In genomic region chr6:116154854-116155624, GRCm38 (mm10) we compare ENCODE assay signal across 13 mouse cellular contexts. TPM values are rescaled to one million over a fixed set of nuclear protein-coding genes. Genes with fewer than 3 reads are reported as not detected.
DNase-seq lines count a peak whose midpoint lies in the region; ATAC-seq lines count a peak whose summit lies in the region.
"Had no signal": no experiment of that assay in that cellular context is flagged by ENCODE, and none has a peak within 500 bp of the region (broad histone marks: within the 10 kb centered on the region; RNA-seq: fewer than 3 reads in every experiment).

No protein-coding gene starts in this region.

- no peak overlapping the region for H3K4me3 ChIP-seq in heart, embryonic 13.5 days
- H3K4me3 ChIP-seq in neural tube, embryonic 12.5 days = no peak overlapping the region
- H3K4me3 ChIP-seq in hindbrain, embryonic 12.5 days = no peak overlapping the region

- 0 out of 2 replicates have a peak overlapping the region, but pooled peaks have one; percentile 14 for H3K4me2 ChIP-seq in heart, embryonic 13.5 days
- H3K4me2 ChIP-seq in neural tube, embryonic 12.5 days (replicated peaks) = no peak overlapping the region
- no peak overlapping the region for H3K4me2 ChIP-seq in hindbrain, embryonic 12.5 days (replicated peaks)

- peaks cover 16% of the 10 kb centered on the region for H3K36me3 ChIP-seq in heart, embryonic 13.5 days
- H3K36me3 ChIP-seq in neural tube, embryonic 12.5 days = no peaks in the 10 kb centered on the region
- no peaks in the 10 kb centered on the region for H3K36me3 ChIP-seq in hindbrain, embryonic 12.5 days

- intact Hi-C loops in heart, postnatal 10 days (cut with DNase I) = no loop called here

- no peak for DNase-seq in heart, postnatal 10 days
- DNase-seq in neural tube, embryonic 10.5 days (ENCODE audit: extremely low spot score, low spot score) = no peak
- DNase-seq in kidney, adult 18-20 months = no peak
- no peak for DNase-seq in kidney, postnatal 4 days
- DNase-seq: heart, adult 18-20 months; kidney, adult 9 months; left cerebral cortex, postnatal 4 days had no signal

- H3K4me1 ChIP-seq in heart, embryonic 13.5 days = peaks cover 23% of the 10 kb centered on the region
- peaks cover 14% of the 10 kb centered on the region for H3K4me1 ChIP-seq in neural tube, embryonic 12.5 days
- H3K4me1 ChIP-seq in hindbrain, embryonic 12.5 days = peaks cover 11% of the 10 kb centered on the region

- 15% methylated on average over 3 of the region's 3 CpGs for WGBS in heart, embryonic 13.5 days
- 37% methylated on average over 3 of the region's 3 CpGs for WGBS in neural tube, embryonic 12.5 days
- WGBS in hindbrain, embryonic 12.5 days = 20% methylated on average over 3 of the region's 3 CpGs

- no peak for ATAC-seq in heart, embryonic 13.5 days (ENCODE audit: extremely low read depth, insufficient number of reproducible peaks, low FRiP score, low TSS enrichment)
- ATAC-seq in neural tube, embryonic 12.5 days (ENCODE audit: low FRiP score, low read depth) = peak; percentile 44; the same call in 1 of the 2 replicates
- peak; percentile 58; the same call in 1 of the 2 replicates for ATAC-seq in hindbrain, embryonic 12.5 days (ENCODE audit: low FRiP score)
- ATAC-seq: Patski had no signal

- no peaks in the 10 kb centered on the region for H3K27me3 ChIP-seq in heart, embryonic 13.5 days (replicated peaks)
- no peaks in the 10 kb centered on the region for H3K27me3 ChIP-seq in neural tube, embryonic 12.5 days (replicated peaks)
- H3K27me3 ChIP-seq in hindbrain, embryonic 12.5 days = no peaks in the 10 kb centered on the region
- H3K27me3 ChIP-seq: CH12.LX, Patski had no signal

- no peak overlapping the region for H3K9ac ChIP-seq in heart, embryonic 13.5 days
- H3K9ac ChIP-seq in neural tube, embryonic 12.5 days = no peak overlapping the region
- no peak overlapping the region for H3K9ac ChIP-seq in hindbrain, embryonic 12.5 days

- H3K27ac ChIP-seq in heart, embryonic 13.5 days (replicated peaks) = peak overlapping the region; percentile 69
- no peak overlapping the region; the same call in 1 of the 2 replicates for H3K27ac ChIP-seq in neural tube, embryonic 12.5 days
- 0 out of 2 replicates have a peak overlapping the region, but pooled peaks have one; percentile 48 for H3K27ac ChIP-seq in hindbrain, embryonic 12.5 days
- H3K27ac ChIP-seq: stomach, postnatal 0 days had no signal

- no peaks in the 10 kb centered on the region for H3K9me3 ChIP-seq in heart, embryonic 13.5 days
- H3K9me3 ChIP-seq in neural tube, embryonic 12.5 days = no peaks in the 10 kb centered on the region
- no peaks in the 10 kb centered on the region for H3K9me3 ChIP-seq in hindbrain, embryonic 12.5 days (replicated peaks)

RNA-seq across cellular contexts. Expression of gene Tmcc1, which starts 38.2 kb away (rescaled TPM):
- polyA plus RNA-seq in heart, embryonic 13.5 days (2015; fragmentation: Nextera tagmentation; extraction: Ambion mirVana) = 10.5 and 12.2 TPM in 2 replicates
- 10 to 100 TPM; 27.3 to 28.7 TPM for total RNA-seq in heart, postnatal 10 days (2021)
- 27.1 and 34.3 TPM in 2 replicates for polyA plus RNA-seq in neural tube, embryonic 12.5 days (2016; fragmentation: Nextera tagmentation; extraction: Ambion mirVana)
- polyA plus RNA-seq in hindbrain, embryonic 12.5 days (2016; fragmentation: Nextera tagmentation; extraction: Ambion mirVana) = 29.1 and 33.0 TPM in 2 replicates

RNA-seq across cellular contexts. Expression of gene Washc2, which starts 52.8 kb away (rescaled TPM):
- 31.4 and 34.9 TPM in 2 replicates for polyA plus RNA-seq in heart, embryonic 13.5 days (2015; fragmentation: Nextera tagmentation; extraction: Ambion mirVana)
- total RNA-seq in heart, postnatal 10 days (2021) = 10 to 100 TPM; 35.8 to 38.5 TPM
- 63.2 and 72.0 TPM in 2 replicates for polyA plus RNA-seq in neural tube, embryonic 12.5 days (2016; fragmentation: Nextera tagmentation; extraction: Ambion mirVana)
- polyA plus RNA-seq in hindbrain, embryonic 12.5 days (2016; fragmentation: Nextera tagmentation; extraction: Ambion mirVana) = 71.7 and 72.2 TPM in 2 replicates
